Mouse (Mus musculus) ES-E14 (cell line): ENCODE measurements around the gene Zfp526. TPM values are rescaled to one million over a fixed set of nuclear protein-coding genes. Genes with fewer than 3 reads are reported as not detected.

Source experiments
- DNase-seq: peaks from one replicate; pipeline ENCODE4 v3.0.0-alpha.2; 2013; ENCODE audit warnings: low read depth, low spot score
- H3K27ac ChIP-seq: 2 replicates; pipeline ENCODE4 v1.5.1; 2012; ENCODE audit warnings: low read depth, mild to moderate bottlenecking, low read length, moderate library complexity, mixed read lengths; ENCODE audit not compliant: poor library complexity, insufficient read depth, severe bottlenecking
- H3K36me3 ChIP-seq: 2 replicates; pipeline ENCODE4 v1.6.1; 2012; ENCODE audit warnings: mild to moderate bottlenecking, low read length, moderate library complexity, mixed read lengths; ENCODE audit not compliant: control insufficient read depth, poor library complexity, insufficient read depth, severe bottlenecking
- H3K4me1 ChIP-seq, 2 experiments: fragments of 150-350 bp in 1 of 2; sonication (generic) in 1 of 2; 2 replicates each; pipeline ENCODE4 v1.6.1; 2012; ENCODE audit warnings: low read length in 2 of 2, mild to moderate bottlenecking in 1 of 2, mixed read lengths in 1 of 2; ENCODE audit not compliant: control insufficient read depth in 2 of 2, insufficient read depth in 2 of 2, poor library complexity in 1 of 2
- H3K4me3 ChIP-seq, 2 experiments: fragments of 150-350 bp in 1 of 2; sonication (generic) in 1 of 2; 2 replicates each; pipeline ENCODE4 v1.5.1; 2012; ENCODE audit warnings: low read length in 2 of 2, low read depth in 1 of 2, mild to moderate bottlenecking in 1 of 2, mixed read lengths in 1 of 2; ENCODE audit not compliant: insufficient read depth in 1 of 2, poor library complexity in 1 of 2, severe bottlenecking in 1 of 2
- H3K9ac ChIP-seq: 2 replicates; pipeline ENCODE4 v1.6.1; 2012; ENCODE audit warnings: low read depth, mild to moderate bottlenecking, low read length, mixed read lengths; ENCODE audit not compliant: poor library complexity, insufficient read depth, severe bottlenecking
- H3K9me3 ChIP-seq: fragments of 150-350 bp; sonication (generic); 2 replicates; pipeline ENCODE4 v1.6.1; 2012; ENCODE audit warnings: low read depth, mild to moderate bottlenecking, low read length; ENCODE audit not compliant: control insufficient read depth, insufficient read depth
- CHD2 ChIP-seq: IDR thresholded peaks from 2 replicates; pipeline ENCODE4 v1.6.1; 2014; ENCODE audit warnings: mild to moderate bottlenecking, low read depth, low read length, inconsistent platforms
- HCFC1 ChIP-seq: IDR thresholded peaks from 2 replicates; pipeline ENCODE4 v1.6.1; 2012; ENCODE audit warnings: low read length, inconsistent platforms, borderline replicate concordance; ENCODE audit not compliant: insufficient read depth
- MAFK ChIP-seq: IDR thresholded peaks from 2 replicates; pipeline ENCODE4 v1.6.1; 2014; ENCODE audit warnings: mild to moderate bottlenecking, low read depth, low read length, inconsistent platforms; ENCODE audit not compliant: insufficient read depth
- ZC3H11A ChIP-seq: IDR thresholded peaks from 2 replicates; pipeline ENCODE4 v1.6.1; 2012; ENCODE audit warnings: low read depth, mild to moderate bottlenecking, inconsistent platforms, low read length, borderline replicate concordance
- ZNF384 ChIP-seq: IDR thresholded peaks from 2 replicates; pipeline ENCODE4 v1.6.1; 2012; ENCODE audit warnings: low read depth, low read length, inconsistent platforms
- in situ Hi-C, 2 experiments: fragments of 600-800 bp; cut with MboI; formaldehyde crosslinking; loops; one replicate each; pipeline ENCODE4 v1.15.1; 2025; ENCODE audit warnings: low sequenced_read_pairs in 2 of 2, inconsistent platforms in 1 of 2; ENCODE audit not compliant: unreplicated experiment in 2 of 2
- total RNA-seq: library from RNA; depleted of rRNA; stranded (reverse); fragments of 300-350 nt; gene quantifications from 2 replicates; pipeline ENCODE4 v1.2.3, GENCODE M21; 2012

The Zfp526 gene
- total RNA-seq, 1 experiment, result 5.0 TPM

- Histone ChIP-seq H3K36me3 (peaks cover 11% of the 10 kb centered on the region; the same call in 1 of the 2 replicates), H3K27ac (peak overlapping the region; percentile 20; the same call in 1 of the 2 replicates), H3K4me3 (peak overlapping the region; percentile 67 to 83), H3K4me1 (peaks cover 4 to 19% of the 10 kb centered on the region in 2 experiments; a peak in 3 of 4 replicates), H3K9ac (peak overlapping the region; percentile 70), H3K9me3 (no peaks in the 10 kb centered on the region)
- DNase-seq, result no peak
- TF ChIP-seq HCFC1 (no peak), CHD2 (no peak), ZNF384 (no peak), ZC3H11A (no peak), MAFK (no peak)
- in situ Hi-C loops, result no loop called here
These were observed 2.4 kb upstream of the Zfp526 start for GRCm38 (mm10) chr7:25218705-25219415.

GRCm38 (mm10) chr7:25219416-25219750 is 1.8 kb upstream of the Zfp526 start:
- peak overlapping the region; percentile 20; the same call in 1 of the 2 replicates for H3K27ac ChIP-seq
- in situ Hi-C loops, result no loop called here
- no peak for TF ChIP-seq ZNF384
- no peak for TF ChIP-seq MAFK
- no peak for TF ChIP-seq ZC3H11A
- no peak for TF ChIP-seq HCFC1
- TF ChIP-seq CHD2, result no peak
- peaks cover 15% of the 10 kb centered on the region for H3K36me3 ChIP-seq
- DNase-seq, result no peak
- H3K9me3 ChIP-seq, result no peaks in the 10 kb centered on the region
- H3K9ac ChIP-seq, result peak overlapping the region; percentile 70
- H3K4me1 ChIP-seq, result peaks cover 4 to 18% of the 10 kb centered on the region in 2 experiments; a peak in 3 of 4 replicates
- H3K4me3 ChIP-seq, result peak overlapping the region; percentile 67 to 83

GRCm38 (mm10) chr7:25219756-25220456 is 1.3 kb upstream of the Zfp526 start:
- Histone ChIP-seq H3K27ac (peak overlapping the region; percentile 20), H3K9ac (peak overlapping the region; percentile 70), H3K4me3 (peak overlapping the region; percentile 81 to 83), H3K4me1 (peaks cover 2 to 15% of the 10 kb centered on the region in 2 experiments; a peak in 3 of 4 replicates), H3K9me3 (no peaks in the 10 kb centered on the region), H3K36me3 (peaks cover 18% of the 10 kb centered on the region)
- in situ Hi-C loops, result no loop called here
- DNase-seq, result peak; percentile 96
- no peak for TF ChIP-seq MAFK
- TF ChIP-seq ZC3H11A, result no peak
- TF ChIP-seq CHD2, result no peak
- no peak for TF ChIP-seq HCFC1
- TF ChIP-seq ZNF384, result no peak

- DNase-seq, result no peak
- TF ChIP-seq CHD2 (no peak), ZNF384 (no peak), ZC3H11A (no peak), MAFK (no peak), HCFC1 (no peak)
- no peaks in the 10 kb centered on the region for H3K9me3 ChIP-seq
- H3K36me3 ChIP-seq, result peaks cover 20% of the 10 kb centered on the region
- peak within 1 kb of the TSS; percentile 20 for H3K27ac ChIP-seq
- in situ Hi-C loops, result no loop called here
- peak within 1 kb of the TSS; percentile 81 to 83 for H3K4me3 ChIP-seq
- H3K4me1 ChIP-seq, result peaks cover 2 to 18% of the 10 kb centered on the region in 2 experiments; a peak in 2 of 4 replicates
- peak within 1 kb of the TSS; percentile 82 for H3K9ac ChIP-seq
These were observed 646 bp upstream of the Zfp526 start, which contains the start of gene Dedd2 for GRCm38 (mm10) chr7:25220457-25221101. Gene Dedd2 (minus strand): TSS chr7:25220615.
